Mouse (Mus musculus) gastrocnemius, postnatal 25 days (tissue): Measurements from ENCODE around the gene Ces1d. TPM values are rescaled to one million over a fixed set of nuclear protein-coding genes. Genes with fewer than 3 reads are reported as not detected.
"Not testable (repeated sequence)": the region's sequence is repeated elsewhere in the genome, so short reads cannot be mapped to it uniquely, and the experiment has no call there.

ENCODE experiments used
- DNase-seq: peaks from one replicate; pipeline ENCODE4 v3.0.0; 2022
- long read RNA-seq, 2 experiments: library from polyadenylated mRNA; stranded (forward); transcript quantifications; one replicate each; pipeline ENCODE4 v2.0.0; 2021
- total RNA-seq, 2 experiments: library from RNA; stranded (reverse); gene quantifications; 1 replicate in 1 of 2; 2 replicates in 1 of 2; pipeline ENCODE4 v1.2.3; 2021

Gene Ces1d
- total RNA-seq = 10 to 100 TPM; 41.4 to 59.9 TPM
- long read RNA-seq, experiment 1, transcript Ces1d-201 (14 exons, 2,004 nt) = major isoform, 35 of 41 reads
- long read RNA-seq, experiment 1, partial matches to known transcripts = 4 of 41 reads
- long read RNA-seq, experiment 1, other reads (novel, unspliced or antisense) = 2 of 41 reads
- long read RNA-seq, experiment 2, transcript Ces1d-201 (14 exons, 2,004 nt) = major isoform, 59 of 61 reads
- long read RNA-seq, experiment 2, partial matches to known transcripts = 2 of 61 reads
- long read RNA-seq, experiment 2, other reads (novel, unspliced or antisense) = 0 of 61 reads

DNA sequence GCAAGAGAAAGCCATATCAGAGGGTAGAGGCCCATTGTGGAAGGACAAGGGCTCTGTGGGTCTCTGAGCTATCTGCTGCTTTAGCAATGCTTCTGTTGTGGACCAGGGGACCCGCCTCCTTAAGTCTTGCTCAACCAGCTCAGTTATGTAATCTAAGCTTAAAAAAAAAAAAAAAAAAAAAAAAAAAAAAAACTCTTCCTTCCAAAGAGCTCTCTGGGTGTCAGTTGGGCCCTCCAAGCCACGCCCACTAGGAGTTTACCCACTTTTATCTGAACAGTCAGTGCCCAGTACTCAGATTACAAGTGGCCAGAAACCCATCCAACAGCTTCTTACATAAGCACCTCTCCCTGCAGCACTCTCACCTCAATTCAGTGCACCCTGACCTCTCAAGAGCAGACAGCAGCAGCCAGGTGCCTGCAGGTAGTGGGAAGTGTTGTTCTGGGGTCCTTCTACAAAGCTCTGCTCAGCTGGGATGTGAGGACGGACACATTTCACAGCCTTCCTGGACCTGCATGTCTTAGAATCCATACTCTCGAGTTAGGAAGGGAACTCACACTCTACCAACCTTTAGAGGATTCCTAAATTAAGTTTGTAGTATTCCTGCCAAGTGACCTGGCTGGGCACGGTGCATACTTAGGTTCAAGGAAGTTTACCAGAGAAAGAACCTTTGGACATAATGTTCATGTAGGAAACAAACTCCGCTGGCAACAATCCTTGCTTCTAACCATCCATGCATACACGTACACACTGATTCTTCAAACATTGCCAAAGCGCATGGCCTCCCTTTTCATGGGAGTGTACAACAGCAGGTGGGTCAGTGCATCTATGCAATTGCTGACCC is at the start of gene Ces1d:
Gene Ces1d, minus strand, starts transcription at position 154 of the 841 bp plus-strand sequence.
- peak; percentile 63 for DNase-seq

DNA sequence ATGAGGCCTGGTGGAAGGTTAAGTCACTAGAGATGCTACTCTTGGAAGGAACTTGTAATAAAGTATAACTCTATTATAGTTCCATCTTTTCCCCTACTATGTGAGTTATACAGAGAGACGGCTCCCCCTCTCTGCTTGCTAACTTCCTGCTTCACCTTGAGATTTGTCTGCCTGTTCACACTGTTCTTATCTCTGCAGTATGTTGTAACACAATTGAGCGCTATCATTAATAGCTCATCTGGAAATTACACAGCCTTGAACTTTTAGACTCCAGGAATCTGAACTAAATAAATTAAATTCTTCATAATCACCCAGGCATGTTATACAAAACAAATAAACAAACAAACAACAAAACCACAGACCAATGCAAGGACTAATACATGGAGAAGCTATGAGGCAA is 48.4 kb upstream of the Ces1d start:
- no peak for DNase-seq

DNA sequence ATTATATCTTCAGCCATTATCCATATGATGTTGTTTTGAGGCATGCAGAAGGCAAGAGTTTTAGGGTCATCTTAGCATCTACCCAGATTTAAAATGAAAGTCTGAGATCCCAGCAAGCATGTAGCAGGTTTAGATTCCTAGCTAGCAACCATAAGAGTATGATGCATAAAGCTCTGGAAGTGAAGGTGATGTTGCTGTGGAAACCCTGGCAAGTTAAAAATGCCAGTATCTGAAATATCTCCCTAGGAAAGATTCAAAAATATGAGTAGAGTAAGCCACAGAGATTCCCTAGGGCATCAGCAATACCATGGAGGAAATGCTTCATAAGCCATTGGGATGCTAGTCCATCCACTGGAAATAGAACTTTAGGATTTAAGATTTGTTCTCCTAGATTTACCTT is 42.2 kb upstream of the Ces1d start:
- DNase-seq = no peak

- DNase-seq = no peak
Measured at GRCm38 (mm10) chr8:93235681-93236080, 38.0 kb upstream of the Ces1d start.

DNA sequence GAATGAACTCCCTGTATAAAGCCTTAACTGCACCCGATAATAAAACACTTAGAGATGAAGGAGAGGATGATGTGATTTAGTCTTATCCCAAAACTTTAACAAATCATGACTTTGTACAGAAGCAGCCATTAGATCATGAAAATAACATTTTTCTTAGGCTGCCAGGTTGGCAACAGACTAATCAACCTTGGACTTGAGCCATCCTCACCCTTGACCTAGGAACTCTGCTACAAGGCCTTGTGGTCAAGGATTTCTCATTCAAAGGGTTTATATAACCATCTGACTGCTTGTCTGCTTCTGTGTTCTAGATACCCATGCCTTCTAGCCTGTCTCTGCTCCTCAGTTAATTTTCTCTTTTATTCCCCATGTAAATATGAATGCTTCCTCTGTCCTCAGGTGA is 37.1 kb upstream of the Ces1d start:
- DNase-seq = no peak

DNA sequence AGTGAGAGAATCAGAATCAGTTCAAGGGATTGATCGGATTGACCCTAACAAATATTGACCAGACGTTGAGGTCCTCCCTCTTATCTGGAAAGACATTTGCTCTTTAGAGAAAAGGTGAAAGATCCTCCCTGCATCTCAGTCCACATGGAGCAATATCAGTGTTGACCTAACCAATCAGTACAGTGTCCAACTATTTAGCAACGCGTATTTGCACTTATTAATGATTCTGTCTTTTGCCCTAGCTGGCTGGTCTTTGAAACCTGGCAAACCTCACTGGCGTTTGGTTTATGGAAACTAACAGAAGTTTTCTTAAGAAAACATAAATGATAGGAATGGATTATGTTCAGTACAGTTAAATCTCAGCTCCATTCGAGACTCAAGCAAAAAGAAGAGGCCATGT is 36.4 kb upstream of the Ces1d start:
- no peak for DNase-seq

DNA sequence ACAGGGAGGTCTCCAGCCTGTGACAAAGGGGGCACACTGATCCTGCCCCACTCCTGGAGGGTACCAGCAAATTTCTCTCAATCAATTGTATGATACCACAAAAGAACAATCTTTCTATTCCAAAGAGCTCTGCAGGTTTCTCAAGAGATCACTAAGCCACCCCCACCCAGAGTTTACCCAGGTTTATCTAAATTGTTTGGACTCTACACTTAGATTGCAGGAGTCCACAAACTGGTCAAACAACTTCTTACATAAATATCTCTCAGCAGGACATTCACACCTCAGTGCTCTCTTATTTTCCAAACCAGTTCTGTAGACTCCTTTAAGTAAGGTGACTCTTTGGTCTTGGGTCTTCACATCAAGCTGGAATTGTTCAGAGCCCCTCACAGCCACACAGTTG is 31.8 kb upstream of the Ces1d start, which contains the start of gene Ces1e:
Gene Ces1e, minus strand, starts transcription at position 174 of the 400 bp plus-strand sequence.
- no peak for DNase-seq

DNA sequence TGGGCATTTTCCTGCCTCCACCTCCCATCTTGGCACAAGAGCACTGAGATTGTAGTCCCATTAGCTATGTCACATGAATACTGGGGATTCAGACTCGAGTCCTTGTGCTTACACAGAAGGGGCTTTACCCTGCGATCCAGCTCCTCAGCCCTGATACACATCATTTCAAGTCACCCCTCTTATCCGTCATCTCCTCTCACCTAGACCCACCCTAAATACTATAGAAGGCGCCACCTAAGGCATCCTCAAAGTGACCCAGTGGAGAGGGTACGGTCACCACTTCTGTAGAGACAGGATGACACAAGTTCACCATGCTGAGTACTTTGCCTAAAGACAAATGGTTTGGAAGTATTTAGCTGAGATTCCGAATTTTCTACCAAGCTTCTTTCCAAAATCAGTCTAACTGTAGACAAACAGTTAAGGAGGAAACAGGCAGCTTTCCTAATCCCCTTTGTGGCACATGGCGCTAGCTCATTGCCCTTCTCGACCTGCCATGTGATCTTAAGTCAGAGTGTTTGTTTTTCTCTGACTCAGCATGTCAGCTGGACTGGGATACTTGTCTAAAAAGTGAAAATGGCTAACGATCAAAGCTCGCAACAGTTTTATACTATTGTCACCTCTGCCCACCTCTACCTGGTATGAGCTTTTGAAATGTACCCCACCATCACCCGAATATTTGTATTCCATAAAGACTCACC is 31.2 kb upstream of the Ces1d start:
- DNase-seq = no peak

DNA sequence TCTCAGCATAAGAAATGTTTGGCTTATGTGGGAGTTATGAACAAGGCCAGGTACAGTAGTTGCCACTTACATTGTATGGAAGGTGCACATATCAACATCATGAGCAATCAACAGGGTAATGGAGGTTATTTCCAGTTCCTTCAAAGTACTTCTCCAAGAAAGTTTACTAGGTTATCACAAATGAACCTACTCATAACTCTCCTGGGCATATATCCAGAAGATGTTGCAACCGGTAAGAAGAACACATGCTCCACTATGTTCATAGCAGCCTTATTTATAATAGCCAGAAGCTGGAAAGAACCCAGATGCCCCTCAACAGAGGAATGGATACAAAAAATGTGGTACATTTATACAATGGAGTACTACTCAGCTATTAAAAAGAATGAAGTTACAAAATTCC is 28.8 kb upstream of the Ces1d start:
- not testable (repeated sequence) for DNase-seq

- no peak for DNase-seq
Measured at GRCm38 (mm10) chr8:93221896-93222295, 24.3 kb upstream of the Ces1d start.

DNA sequence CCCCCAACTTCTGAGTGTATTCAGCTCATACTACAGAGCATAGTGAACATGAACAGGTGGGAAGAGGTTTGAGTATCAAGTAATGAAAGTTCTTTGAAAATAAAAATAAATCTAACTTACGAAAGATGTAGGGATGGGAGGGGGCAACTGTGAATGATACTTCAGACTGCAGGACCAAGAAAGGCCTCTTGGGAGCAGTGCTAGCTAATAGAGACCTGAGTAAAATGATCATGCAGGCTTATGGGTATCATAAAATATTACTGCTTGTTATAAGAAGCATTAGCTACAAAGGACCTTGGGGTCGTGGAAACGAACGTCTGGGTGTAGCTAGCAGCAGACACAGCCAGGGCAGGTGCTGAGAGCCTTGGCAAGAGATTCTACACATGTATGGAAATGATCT is 20.2 kb upstream of the Ces1d start:
- DNase-seq = no peak

DNA sequence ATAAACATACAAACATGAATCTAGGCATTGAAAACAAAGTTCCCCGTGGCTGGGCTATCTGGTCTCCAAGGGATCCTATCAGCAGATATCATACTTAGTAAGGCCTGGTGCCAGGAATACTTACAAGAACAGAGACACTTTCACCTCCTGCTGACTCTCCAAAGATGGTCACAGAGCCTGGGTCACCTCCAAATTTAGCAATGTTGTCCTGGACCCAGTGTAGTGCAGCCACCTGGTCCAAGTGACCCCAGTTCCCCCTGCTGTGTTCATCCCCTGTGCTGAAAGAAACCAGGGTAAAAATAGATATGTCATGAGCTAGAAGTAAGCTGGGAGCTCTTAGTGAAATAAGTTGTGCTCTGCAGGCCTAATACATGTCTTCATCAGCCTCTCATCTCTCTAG is 19.7 kb upstream of the Ces1d start:
- peak; percentile 60 for DNase-seq

- no peak for DNase-seq
Measured at GRCm38 (mm10) chr8:93211091-93211490, 13.5 kb upstream of the Ces1d start.

GRCm38 (mm10) chr8:93199146-93199545 is 1.5 kb upstream of the Ces1d start:
- DNase-seq = not testable (repeated sequence)

DNA sequence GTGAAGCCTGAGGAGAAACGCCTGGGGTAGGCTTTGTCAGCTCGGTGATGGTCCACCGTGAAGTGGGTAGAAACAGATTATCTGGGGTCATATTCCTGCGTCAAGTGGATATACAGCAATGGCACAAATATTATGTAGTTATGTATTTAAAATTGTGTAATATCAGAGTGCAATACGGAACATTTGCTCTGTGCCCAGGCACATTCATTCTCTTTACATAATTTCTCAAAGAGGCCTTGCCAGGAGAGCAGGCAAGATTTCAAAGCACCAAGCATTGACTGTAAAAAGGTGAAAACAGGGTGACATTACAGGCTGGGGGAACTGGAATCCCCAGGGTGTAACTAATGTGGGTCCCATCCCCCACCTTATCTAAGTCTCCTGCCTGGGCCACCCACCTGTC is 1.2 kb downstream of the Ces1d start:
- no peak for DNase-seq

GRCm38 (mm10) chr8:93180581-93181129 is 17.0 kb downstream of the Ces1d start:
- no peak for DNase-seq

DNA sequence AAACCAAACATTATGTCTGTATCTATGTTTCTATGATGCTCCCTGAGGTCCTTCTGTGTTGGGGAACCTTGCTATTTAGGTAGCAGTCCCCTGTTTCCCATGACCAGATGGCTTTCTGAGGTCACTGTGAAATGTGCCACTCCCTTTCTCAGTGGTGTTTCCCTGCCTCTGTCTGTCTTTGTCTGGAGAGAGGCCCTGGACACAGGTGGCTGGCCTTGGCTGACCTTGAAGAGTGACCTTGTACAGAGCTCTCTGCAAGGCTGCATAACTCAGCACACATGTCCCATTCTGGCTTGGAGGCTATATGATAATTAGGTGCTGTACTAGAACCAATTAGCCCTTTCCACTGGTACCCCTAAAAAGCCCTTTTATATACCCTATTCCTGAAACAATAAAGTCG is 21.0 kb downstream of the Ces1d start:
- no peak for DNase-seq

DNA sequence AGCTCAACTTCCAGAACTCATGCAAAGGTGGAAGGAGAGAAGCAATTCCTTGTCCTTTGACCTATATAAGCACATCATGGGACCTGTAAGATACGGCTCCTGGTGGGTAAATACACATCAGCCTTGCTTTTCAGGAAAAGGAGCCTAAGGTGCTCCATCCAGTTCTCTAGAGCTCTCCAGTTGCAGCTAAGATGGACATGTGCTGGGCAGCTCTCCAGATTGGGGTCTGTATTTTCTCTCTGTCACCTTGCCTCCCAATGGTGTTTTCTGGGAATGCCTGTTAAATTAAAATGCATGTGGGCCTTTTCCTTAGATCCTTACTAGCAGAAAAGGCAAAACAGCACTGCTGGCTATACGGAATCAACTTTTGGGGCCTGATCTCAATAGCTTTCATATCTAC is 23.1 kb downstream of the Ces1d start:
- DNase-seq = no peak

GRCm38 (mm10) chr8:93171846-93172590 is 25.6 kb downstream of the Ces1d start:
- DNase-seq = peak; percentile 29

- no peak for DNase-seq
Measured at GRCm38 (mm10) chr8:93163363-93163762, 34.3 kb downstream of the Ces1d start.

DNA sequence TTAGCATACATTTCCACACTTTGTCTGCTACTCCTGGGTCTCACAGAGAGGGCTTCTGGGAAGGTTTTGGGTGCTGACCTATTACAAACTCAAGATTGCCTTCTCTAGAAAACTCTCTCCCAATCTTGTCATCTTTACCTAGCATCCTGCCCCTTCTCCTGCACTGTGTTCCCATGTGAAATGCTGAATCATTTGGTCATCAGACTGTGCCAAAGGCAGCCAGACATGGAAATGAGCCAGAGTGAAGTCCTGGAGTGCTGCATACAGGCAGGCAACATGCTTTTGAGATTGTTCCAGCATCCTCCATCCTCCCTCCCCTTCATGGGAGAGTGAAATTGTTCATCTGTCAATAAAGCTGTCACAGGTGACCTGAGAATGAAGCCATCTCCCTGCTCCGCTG is 46.2 kb downstream of the Ces1d start:
- no peak for DNase-seq

DNA sequence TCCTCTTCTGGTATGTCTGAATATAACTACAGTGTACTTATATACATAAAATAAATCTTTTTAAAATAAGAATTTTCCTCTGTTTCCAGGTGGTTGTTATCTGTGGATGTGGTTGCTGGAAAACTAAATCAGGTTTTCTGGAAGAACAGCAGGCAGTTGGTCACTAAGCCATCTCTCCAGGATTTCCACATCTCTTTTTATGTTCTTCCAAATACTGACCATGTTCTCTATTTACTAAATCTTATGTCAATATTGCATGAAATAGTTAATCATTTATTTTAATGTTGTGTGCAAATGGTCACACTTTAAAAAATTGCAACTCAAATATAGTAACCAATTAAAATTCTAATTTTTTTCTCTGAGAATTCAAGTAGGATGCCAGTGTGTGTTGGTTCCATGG is 50.3 kb downstream of the Ces1d start:
- DNase-seq = no peak
